Mouse (Mus musculus): Measurements from ENCODE around the gene Mmab. TPM values are rescaled to one million over a fixed set of nuclear protein-coding genes. Genes with fewer than 3 reads are reported as not detected.

Mmab gene
- total RNA-seq (2021), result 10 to 100 TPM; 10.9 to 13.4 TPM
- long read RNA-seq, experiment 1, transcript Mmab-201 (9 exons, 3,020 nt), result major isoform, 14 of 20 reads
- long read RNA-seq, experiment 1, partial matches to known transcripts, result 1 of 20 reads
- long read RNA-seq, experiment 1, other reads (novel, unspliced or antisense), result 5 of 20 reads
- long read RNA-seq, experiment 2, transcript Mmab-201 (9 exons, 3,020 nt), result major isoform, 24 of 30 reads
- long read RNA-seq, experiment 2, partial matches to known transcripts, result 1 of 30 reads
- long read RNA-seq, experiment 2, other reads (novel, unspliced or antisense), result 5 of 30 reads

DNA sequence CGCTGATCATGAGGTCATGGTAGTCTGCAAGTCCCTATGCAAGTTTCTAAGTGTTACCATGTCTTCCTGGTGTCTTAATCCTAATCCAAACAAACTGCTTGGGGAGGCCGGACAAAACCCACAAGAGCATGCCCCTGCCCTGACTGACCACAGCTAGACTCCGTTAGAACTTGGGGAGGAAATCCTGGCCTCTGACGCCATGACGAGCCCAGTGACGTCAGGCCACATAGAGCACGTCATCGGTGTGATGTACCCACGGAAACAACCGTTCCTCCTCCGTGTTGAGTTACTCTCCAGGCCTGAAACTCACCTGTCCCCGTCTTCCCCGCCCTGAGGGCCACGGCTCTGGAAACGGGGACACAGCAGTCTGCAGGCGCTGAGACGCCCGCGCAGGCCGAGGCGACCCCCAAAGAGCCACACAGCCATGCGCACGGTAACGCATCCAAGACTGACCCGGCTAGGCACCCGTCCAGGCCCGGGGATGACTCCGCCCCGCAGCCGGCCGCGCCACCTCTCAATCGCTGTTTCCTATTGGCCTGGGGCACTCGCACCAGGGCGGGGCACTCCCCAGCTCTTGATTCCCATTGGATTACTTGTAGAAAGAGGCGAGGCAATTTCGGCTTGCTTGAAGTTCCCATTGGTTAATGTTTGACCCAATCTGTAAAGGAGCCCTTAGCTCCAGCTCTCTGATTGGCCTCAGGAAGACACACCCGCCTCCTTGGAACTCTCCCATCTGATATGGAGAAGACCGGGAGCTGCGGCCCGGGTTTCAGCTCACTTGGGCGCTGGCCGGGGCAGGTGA is at the start of gene Mmab, which contains the start of gene Mvk:
Gene Mmab (minus strand): TSS at position 495 of the 802 bp plus-strand sequence.
Gene Mvk (plus strand): TSS at position 704 of the 802 bp plus-strand sequence.
- intact Hi-C loops (cut with DNase I), result no loop called here
- DNase-seq, result peak; percentile 95 to 97

DNA sequence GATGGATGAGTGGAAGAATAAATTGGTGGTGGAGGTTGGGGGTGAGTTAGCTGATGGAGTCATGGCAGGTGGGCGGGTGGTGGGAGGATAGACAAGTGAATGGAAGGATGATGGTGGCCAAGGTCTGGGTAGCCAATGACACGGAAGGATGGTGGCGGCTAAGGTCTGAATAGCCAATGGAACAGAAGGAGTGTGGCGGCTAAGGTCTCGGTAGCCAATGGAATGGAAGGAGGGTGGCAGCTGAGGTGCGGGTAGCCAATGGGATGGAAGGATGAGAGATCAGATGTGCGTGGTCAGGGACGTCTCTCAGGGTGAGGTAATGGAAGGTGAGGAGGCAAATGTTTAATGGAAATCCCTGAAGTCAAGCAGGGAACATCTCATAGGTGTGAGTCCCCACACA is 46.4 kb upstream of the Mmab start:
- no peak for DNase-seq
- intact Hi-C loops (cut with DNase I), result no loop called here

DNA sequence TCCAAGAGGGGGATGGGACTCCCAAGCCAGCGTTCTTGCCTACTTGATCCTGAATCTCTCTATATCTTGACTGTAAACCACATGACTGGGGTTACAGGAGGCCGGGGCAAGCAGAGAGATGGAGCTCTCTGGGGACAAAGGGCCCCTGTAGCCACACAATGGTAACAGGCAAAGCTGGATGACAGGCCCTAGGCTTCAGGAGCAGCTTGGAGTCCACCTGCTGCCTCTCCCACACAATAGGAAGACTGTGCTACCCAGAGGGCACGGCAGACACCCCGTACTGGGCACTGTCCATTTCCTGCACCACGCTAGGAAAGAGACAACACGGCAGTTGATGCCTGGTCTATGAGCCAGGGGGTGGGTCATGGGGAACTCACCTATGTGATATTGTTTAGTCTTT is 45.7 kb upstream of the Mmab start:
- no peak for DNase-seq
- intact Hi-C loops (cut with DNase I), result no loop called here

DNA sequence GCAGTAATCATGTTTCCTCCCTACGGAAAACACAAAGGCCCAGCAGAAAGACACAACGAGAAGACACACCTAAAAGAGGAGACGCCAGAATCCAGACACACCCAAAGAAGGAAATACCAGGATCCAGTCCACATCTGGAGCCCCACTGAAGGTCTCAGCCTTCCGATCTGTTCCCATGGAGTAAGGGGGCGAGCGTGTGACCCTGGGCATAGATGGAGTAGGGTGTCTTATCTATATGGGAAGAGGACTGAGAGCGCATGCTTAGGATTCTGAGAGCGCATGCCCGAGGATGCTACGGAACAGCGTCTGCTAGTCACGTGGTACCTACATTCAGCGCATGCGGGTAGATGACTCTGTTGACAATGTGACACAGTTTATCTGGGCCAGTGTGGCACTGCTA is 41.8 kb upstream of the Mmab start:
- intact Hi-C loops (cut with DNase I), result no loop called here
- DNase-seq, result no peak

DNA sequence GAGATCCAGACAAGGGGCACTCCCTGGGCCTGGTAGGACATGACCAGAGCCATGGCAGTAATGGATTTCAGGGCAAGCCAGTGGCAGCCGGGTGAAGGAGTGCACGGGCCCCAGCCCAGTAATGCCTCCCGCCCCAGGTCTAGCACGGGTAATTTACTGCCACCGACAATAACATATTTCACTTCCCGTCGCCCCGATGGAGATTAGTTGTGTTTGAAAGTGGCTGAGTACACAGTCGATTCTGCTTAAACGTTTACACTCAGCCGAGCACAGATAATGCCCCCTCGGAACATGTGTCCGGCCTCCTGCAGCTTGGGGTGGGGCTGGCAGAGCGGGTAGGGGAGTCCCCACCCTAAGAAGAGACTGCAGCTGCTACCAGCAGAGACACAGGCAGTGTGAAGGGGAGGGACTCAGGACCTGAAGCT is 38.7 kb upstream of the Mmab start:
- intact Hi-C loops (cut with DNase I), result no loop called here
- no peak for DNase-seq

DNA sequence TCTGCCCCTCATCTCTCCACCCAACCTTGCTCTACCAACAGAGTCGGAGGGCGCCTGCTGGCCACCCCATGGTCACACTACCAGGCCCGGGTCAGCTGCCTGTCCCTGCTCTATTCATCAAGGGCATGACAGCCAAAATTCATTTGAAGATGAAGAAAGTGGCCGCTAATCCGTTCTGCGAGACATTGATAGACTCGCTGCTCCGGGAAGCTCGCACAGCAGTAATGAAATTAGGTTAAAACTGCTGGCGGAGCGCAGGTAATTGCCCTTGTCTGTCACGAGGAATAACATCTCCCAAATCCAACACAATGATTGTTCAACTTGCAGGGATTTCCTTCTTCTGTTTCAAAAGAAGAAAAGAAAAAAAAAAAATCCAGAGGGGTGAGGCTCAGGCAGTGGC is 34.4 kb upstream of the Mmab start:
- DNase-seq, result no peak
- intact Hi-C loops (cut with DNase I), result no loop called here

DNA sequence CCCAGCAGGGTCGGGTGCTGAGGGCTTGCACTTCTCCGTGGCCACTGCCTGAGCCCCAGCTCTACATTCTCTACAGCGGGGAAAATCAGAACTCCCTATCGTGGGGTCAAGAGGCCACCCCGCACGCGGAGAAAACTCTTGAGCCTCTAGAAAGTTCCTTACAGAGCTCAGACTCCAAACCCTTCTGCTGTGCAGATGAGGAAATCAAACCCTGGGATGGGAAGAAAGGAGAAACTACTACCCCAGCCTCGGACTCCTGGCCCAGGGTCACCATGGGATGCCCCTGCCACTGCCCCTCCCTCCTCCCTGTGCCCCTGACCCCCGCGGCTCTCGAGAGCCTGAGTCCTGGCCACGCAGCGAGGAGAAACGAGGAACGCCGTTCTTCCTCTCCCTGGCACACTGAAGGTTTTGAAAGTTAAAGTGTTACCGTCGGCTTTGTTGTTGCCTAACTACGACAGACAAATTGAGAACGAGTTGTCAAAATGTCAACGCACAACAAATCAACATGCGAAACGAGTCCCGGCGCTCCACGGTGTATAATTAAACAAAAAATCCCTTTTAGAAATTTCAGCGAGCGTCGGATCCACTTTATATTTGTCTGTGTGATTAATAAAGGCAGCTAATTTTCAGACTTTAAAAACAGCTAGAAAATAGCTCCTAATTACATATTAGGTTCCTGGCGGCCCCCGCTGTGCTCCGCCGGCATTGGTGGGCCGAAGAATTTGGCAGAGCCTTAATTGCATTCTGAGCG is 31.1 kb upstream of the Mmab start:
- intact Hi-C loops (cut with DNase I), result no loop called here
- no peak for DNase-seq

DNA sequence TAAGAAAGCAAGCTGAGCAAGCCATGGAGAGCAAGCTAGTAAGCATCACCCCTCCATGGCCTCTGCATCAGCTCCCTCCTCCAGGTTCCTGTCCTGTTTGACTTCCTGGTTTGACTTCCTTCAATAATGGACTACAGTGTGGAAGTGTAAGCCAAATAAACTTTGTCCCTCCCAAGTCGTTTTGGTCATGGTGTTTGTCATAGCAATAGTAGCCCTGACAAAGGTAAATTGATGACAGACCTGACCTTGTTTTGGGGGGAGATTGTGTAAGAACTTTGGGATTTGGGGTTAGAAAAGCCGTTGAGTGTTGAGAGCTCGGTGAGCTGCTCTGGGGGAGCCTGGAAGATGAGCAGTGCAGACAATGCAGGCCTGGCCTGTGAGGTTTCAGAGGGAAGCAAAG is 26.5 kb upstream of the Mmab start:
- intact Hi-C loops (cut with DNase I), result no loop called here
- no peak for DNase-seq

DNA sequence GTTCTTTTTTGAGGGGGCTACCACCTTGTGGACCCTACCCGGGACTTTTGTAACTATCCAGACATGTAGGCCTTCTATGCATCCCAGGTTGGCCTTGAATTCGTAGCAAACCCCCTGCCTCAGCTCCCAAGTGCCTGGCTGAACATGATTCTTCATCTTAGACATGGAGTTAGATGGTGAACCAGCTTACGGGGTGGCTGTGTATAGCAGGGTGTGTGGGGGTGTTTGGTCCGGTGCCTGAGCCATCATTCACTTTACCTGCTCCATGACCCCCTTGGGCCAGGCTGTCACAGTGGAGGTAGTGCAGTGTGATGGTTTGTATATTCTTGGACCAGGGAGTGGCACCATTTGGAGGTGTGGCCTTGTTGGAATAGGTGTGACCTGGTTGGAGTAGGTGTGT is 24.1 kb upstream of the Mmab start:
- DNase-seq, result no peak
- intact Hi-C loops (cut with DNase I), result no loop called here

DNA sequence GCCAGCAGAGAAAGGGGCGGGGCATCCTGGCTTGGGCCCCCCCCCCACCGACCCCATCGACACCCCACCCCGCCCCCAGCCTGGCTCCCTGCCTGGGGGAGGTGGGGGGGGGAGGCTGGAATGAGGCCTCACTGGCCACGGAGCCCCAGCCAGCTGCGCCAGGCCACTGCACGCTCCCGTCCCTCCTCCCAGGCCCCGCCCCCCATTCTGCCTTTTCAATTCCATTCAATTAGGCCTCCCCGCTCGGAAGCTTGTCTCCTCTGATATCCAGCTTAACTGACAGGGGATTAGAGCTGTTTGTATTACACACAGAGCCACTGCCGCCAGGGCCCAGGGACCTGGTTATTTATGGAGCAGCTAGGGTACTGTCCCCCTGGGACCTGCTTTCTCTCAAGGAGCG is 23.6 kb upstream of the Mmab start:
- DNase-seq, result peak in 1 of 2 experiments; percentile 21
- intact Hi-C loops (cut with DNase I), result no loop called here

DNA sequence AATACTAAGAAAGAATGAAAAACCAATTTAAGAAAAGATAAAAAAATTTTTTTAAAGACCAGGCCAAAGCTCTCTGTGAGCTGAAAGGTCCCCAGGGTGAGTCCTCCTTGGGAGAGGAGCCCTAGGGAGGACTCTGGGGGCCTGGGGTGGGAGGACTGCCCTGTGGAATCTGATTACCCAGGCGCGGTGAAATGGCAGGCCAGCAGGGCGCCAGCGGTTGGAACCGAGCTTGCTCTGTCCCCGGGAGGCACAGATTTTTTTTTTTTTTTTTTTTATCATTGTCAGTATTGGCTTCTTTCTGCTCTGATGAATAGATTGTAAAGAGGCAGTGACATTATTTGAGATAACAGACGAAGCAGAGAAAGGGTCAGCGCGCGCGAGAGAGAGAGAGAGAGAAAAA is 23.2 kb upstream of the Mmab start:
- no peak for DNase-seq
- intact Hi-C loops (cut with DNase I), result no loop called here

DNA sequence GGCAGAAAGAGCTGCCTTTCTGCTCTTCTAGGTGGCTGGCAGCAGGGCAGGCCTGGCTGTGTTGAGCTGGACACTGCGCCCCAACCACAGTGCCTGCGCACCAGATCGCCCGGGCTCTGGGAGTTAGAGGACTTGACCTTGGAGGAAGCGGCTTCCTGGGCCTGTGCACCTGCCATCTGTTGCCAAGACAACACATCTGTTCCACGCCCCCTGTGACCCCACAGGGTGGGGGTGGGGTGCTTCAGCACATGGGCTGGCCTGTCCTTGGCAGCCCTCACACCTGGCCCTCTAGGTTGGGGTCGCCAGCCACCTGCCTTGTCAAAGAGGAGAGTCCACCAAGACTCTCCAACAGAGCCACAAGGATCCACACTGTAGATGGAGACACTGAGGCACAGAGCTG is 21.8 kb upstream of the Mmab start:
- peak in 1 of 2 experiments; percentile 1 for DNase-seq
- intact Hi-C loops (cut with DNase I), result no loop called here

DNA sequence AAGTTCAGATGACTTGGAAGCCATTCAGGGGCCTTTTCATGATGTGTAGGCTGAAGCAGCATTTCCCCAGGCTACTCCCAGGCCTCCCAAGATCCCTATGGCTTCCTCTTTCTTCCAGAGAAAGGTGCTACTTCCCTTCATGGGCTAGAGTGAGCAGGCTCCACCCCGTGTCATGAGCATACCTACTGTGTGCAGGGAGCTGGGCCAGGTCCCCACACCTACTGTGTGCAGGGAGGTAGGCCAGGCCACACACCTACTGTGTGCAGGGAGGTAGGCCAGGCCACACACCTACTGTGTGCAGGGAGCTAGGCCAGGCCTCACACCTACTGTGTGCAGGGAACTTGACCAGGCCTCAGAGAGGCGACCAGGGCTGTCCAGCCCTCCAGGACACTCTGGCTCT is 20.7 kb upstream of the Mmab start:
- DNase-seq, result no peak
- intact Hi-C loops (cut with DNase I), result loop anchor here (5.0 kb wide), 1 partner anchor 108 kb away; no protein-coding TSS in a partner anchor

DNA sequence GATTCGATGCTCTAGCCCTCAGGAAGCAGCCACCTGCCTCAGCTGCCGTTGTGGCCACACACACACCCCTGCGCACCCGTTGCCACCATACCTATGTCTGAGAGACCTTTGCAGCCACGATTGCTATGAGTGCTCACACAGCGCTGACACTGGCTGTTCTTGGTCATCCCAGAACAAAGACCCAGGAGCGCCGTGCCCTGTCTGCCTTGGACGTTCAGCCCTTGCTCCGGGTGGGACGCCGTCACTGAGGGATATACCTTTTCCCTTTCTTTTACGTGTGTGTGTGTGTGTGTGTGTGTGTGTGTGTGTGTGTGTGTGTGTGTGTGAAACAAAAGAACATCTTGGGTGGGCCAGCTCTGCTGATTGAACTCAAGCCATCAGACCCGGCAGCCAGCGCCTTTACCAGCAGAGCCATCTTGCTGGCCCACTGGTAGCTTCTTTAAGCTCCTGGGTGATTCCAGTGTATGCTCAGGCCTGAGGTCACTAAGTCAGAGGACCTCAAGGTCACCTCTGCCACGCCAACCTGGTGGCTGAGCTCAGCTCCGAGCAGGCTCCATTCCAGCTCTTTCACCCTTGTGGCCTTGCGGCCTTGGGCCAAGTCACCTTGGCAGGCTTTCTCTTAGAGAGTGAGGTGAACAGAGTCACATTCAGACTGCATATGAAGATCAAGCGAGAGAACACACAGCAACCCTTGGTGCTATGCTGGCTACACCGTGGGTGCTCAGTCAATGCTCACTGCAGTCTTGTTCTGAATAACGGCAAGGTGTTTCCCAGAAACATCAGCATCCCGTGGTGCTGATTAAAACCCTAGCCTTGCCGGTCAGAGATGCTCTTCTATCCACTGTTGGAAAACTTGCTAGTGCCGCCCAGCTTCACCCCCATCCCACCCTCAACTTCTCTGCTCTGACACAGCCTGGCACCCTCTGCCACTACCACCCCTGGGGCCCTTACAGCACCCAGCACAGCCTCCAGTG is 18.5 kb upstream of the Mmab start:
- no peak for DNase-seq
- intact Hi-C loops (cut with DNase I), result loop anchor here (5.0 kb wide), 1 partner anchor 110 kb away; no protein-coding TSS in a partner anchor

DNA sequence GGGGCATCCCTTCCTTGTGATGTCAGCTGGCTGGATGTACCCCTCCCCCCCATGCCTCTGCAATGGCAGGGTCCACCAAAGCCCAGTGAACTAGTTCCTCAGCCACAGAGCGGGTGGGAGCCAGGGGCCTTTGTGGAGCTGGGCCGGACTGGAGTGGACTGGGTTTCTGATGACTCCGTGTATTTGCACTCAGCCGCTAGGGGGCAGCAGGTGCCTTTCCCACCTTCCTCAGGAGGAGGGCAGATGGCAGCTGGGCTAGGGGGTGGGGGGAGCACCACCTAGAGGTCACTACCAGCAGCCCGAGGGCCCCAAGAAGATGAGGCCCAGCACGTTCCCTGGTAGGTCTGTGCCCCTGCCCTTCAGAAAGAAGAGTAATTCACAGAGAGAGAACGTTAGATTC is 17.4 kb upstream of the Mmab start:
- DNase-seq, result peak; percentile 65 to 78
- intact Hi-C loops (cut with DNase I), result loop anchor here (1.0 to 5.0 kb wide), 2 partner anchors 111 to 147 kb away; no protein-coding TSS in a partner anchor

DNA sequence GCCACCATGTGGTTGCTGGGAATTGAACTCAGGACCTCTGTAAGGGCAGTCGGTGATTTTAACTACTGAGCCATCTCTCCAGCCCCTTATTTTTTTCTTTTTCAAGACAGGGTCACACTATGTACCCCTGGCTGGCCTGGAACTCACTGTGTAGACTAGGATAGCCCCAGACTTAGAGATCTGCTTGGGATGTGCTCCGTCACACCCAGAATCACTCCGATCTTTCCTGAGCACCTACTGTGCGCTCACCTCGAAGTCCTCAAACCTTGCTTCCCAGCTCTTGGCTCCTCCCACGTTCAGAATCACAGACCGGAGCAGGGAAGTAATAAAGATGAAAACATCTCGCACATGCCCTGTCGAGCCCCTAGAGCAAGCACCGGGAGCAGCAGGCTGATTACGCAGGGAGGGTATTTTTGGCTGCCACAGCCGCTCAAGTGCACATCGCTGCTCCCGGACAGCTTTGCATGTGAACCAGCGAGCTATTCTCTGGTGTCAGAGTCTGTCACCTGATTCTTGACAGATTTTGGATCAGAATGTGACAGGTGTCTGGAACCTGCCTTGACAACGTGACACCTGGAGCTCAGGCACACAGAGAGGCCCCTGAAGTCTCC is 13.2 kb upstream of the Mmab start:
- DNase-seq, result no peak
- intact Hi-C loops (cut with DNase I), result no loop called here

DNA sequence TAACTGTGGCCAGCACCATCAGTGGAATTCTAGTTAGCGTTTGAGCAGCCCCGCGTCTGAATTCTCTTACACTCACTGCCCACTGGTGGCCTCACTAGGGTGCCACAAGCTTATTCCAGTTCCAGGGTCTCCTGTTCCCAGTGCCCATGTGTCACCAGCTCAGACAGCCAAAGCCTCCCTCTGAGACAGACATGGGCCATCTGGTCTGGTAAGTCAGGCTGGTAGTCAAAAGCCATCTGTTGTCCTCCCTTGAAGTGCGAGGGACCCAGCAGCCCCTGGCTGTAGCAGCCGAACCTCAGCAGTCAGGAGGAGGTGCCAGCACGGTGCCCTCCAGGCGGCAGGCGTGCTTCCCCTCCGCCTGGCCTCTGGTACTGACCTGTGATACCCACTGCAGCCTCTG is 12.4 kb upstream of the Mmab start:
- DNase-seq, result no peak

DNA sequence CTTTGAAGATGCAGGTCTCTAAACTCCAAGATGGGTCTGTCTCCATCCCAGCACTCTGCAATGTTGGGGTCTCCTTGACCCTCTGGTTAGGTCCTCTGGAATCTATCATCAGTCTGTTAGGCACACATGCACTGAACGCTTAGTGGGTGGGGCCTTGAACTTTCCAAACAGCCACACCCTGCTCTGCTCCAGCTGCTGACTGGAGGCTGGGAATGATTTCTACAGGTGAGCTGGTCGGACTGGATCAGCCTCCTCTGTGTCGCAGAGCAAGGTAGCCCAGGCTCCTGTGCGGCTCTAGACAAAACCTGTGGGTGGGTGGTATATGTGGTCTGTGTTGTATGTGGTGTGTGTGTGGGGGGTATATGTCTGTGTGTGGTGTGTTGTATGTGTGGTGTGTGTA is 5.2 kb upstream of the Mmab start:
- intact Hi-C loops (cut with DNase I), result no loop called here

More for the DNA sequence above, 12.4 kb upstream of the Mmab start:
- intact Hi-C loops (cut with DNase I), result no loop called here

DNA sequence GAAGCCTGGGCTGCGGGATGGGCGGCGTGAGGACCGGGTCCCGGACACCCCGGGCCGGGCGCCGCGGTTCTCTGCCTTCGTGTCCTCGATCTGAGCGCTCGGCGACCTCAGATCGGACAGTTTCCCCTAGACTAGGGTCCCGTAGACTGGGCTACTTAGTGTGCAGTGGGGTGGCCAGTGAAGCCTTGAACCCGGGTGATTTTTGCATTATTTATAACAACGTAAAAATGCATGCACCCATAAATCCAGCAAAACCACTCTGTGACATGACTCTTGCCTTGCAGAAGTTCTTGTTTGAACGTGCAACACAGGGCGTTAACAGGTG is 470 bp upstream of the Mmab start:
- intact Hi-C loops (cut with DNase I), result no loop called here

More for the DNA sequence above, 5.2 kb upstream of the Mmab start:
- no peak for DNase-seq

DNA sequence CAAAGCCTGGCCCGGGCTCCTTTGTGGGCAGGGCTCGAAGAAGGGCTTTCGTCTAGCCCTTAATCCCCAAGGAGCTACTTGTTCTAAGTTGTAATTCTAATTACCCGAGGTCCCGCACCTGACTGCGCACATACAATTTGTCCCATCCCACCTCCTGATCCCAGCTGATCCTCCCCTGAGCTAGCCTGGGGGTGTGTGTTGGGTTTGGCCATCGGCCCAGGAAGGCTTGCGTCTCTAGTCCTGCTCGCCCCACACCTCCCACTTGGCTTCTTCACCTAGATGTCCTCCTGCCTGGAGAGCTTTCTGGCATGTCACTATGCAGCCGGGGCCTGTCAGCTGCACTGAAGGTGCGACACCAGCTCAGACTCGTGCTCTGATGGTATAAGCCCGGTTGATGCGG is 8.3 kb downstream of the Mmab start:
- no peak for DNase-seq
- intact Hi-C loops (cut with DNase I), result no loop called here

More for the DNA sequence above, 470 bp upstream of the Mmab start:
- DNase-seq, result no peak

Data from gastrocnemius, postnatal 36 days (tissue).